Mouse (Mus musculus): ENCODE results near the gene Dmtf1. TPM values are rescaled to one million over a fixed set of nuclear protein-coding genes. Genes with fewer than 3 reads are reported as not detected.

Dmtf1 gene
- total RNA-seq, 1 experiment from 2014 or later = 54.4 TPM

- no peak for ATAC-seq (replicated peaks; ENCODE audit: low read depth, poor library complexity, severe bottlenecking)
Observed at GRCm38 (mm10) chr5:9109582-9109981, 52.0 kb downstream of the Dmtf1 start.

DNA sequence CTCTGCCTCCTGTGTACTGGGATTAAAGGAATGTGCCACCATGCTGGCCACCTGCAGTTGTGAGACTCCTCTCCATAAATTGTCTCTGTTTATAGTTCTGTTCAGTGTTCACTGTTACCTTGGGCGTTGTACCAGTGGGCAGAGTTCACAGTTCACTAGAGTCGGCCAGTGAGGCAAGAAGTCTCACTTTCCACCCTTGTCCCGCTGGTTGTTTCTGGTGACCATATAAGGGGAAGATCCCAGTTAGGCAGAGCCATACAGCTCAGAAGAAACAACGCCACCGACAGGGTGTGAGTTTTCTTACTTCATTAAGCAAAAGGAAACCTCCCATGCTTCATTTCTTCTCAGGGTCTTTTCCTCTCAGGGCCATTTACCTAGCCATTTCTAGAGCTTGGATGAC, 53.1 kb downstream of the Dmtf1 start:
- no peak for ATAC-seq (replicated peaks; ENCODE audit: low read depth, poor library complexity, severe bottlenecking)

DNA sequence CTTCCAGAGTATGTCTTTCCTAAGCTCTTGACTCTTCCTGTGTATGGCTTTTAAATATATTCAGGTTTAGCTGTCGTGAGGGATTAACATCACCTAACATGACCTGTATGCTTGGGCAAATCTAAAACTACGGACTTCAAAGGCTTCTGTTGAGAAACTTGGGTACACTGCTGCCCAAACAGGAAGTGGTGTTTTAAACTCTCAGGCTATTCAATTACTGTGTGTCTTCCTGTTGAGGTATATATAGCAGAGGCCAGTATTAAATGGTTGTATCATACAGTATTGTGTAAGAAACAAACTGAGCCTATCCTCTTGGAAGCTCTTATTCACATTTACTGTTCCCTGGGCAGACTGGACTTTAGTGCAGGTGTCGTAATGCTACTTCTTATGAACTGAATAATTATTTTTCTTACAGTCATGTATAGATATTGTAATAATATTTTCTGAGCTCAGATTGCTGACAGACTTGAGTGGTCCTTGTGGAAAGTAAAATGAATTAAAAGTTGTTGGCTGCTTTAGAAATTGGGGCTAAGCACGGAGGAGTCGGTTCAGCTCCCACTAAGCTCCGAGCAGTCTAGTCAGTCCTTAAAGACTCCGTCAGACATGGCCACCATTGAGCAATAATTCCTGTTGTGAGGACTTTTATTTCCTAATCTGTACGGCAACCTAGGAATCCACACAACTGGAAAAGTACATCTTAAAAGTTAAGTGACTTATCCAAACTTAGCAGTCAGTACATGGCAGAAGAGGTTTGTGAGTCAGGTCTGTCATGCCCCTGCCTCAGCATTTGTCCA, 54.1 kb downstream of the Dmtf1 start:
- peak; percentile 61 for ATAC-seq (replicated peaks; ENCODE audit: low read depth, poor library complexity, severe bottlenecking)

- no peak; the same call in 1 of the 2 replicates for ATAC-seq (replicated peaks; ENCODE audit: low read depth, poor library complexity, severe bottlenecking)
Observed at GRCm38 (mm10) chr5:9106806-9107205, 54.8 kb downstream of the Dmtf1 start.

GRCm38 (mm10) chr5:9103958-9104357, 57.6 kb downstream of the Dmtf1 start:
- ATAC-seq (replicated peaks; ENCODE audit: low read depth, poor library complexity, severe bottlenecking) = no peak; the same call in 1 of the 2 replicates

DNA sequence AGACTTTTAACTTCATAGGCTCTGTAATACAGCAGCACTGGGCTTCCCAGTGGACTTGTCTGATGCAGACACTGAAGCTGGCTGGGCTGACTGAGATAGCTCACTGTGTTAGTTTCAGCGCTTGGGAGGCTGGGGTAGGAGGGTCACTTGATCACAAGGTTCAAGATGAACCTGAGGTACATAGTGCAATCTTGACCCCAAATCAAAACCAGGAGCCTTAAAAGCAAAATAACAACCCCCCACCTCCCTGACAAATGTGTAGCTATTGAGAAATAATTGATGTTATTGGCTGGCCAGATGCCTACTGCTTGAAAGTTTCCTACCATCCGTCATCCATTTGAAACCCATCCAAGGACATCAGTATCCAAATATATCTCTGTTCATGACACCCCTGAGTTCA, 58.9 kb downstream of the Dmtf1 start:
- no peak for ATAC-seq (replicated peaks; ENCODE audit: low read depth, poor library complexity, severe bottlenecking)

- ATAC-seq (replicated peaks; ENCODE audit: low read depth, poor library complexity, severe bottlenecking) = peak; percentile 27
Observed at GRCm38 (mm10) chr5:9100849-9101801, 60.5 kb downstream of the Dmtf1 start.

GRCm38 (mm10) chr5:9100207-9100848, 61.2 kb downstream of the Dmtf1 start, which contains the start of gene Tmem243:
Tmem243 (plus strand) TSS chr5:9100668.
- ATAC-seq (replicated peaks; ENCODE audit: low read depth, poor library complexity, severe bottlenecking) = peak; percentile 96

GRCm38 (mm10) chr5:9093490-9093889, 68.1 kb downstream of the Dmtf1 start:
- ATAC-seq (replicated peaks; ENCODE audit: low read depth, poor library complexity, severe bottlenecking) = peak; percentile 58

- no peak for ATAC-seq (replicated peaks; ENCODE audit: low read depth, poor library complexity, severe bottlenecking)
Observed at GRCm38 (mm10) chr5:9092716-9093115, 68.9 kb downstream of the Dmtf1 start.

DNA sequence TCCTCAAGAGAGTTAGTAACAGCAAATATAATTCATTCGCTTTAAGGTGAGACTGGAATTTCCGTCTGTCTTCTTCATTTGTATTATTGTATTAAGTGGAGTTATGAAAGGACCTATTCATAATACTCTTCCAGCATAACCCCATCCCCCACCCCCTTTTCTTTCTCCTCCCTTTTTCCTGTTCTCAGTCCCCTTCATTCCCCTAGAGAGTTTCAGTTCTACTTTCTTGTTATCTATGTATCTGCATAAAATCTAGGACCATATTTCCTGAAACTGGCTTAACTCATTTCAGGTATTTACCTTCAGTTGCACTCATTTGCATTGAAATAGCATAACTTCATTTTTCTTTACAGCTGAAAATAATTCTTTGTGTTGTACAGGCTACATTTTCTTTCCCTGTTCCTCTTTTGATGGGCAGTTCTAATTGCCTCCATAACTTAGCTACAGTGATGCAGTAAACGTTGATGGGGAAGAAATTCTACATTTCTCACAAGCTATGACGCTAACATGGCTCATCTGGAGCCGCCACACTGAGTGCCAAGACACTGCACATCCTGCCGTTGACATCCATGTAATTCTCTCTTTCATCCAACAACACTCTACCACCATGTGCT, 71.0 kb downstream of the Dmtf1 start:
- ATAC-seq (replicated peaks; ENCODE audit: low read depth, poor library complexity, severe bottlenecking) = no peak

- ATAC-seq (replicated peaks; ENCODE audit: low read depth, poor library complexity, severe bottlenecking) = peak; percentile 89
Observed at GRCm38 (mm10) chr5:9086924-9087719, 74.5 kb downstream of the Dmtf1 start.

DNA sequence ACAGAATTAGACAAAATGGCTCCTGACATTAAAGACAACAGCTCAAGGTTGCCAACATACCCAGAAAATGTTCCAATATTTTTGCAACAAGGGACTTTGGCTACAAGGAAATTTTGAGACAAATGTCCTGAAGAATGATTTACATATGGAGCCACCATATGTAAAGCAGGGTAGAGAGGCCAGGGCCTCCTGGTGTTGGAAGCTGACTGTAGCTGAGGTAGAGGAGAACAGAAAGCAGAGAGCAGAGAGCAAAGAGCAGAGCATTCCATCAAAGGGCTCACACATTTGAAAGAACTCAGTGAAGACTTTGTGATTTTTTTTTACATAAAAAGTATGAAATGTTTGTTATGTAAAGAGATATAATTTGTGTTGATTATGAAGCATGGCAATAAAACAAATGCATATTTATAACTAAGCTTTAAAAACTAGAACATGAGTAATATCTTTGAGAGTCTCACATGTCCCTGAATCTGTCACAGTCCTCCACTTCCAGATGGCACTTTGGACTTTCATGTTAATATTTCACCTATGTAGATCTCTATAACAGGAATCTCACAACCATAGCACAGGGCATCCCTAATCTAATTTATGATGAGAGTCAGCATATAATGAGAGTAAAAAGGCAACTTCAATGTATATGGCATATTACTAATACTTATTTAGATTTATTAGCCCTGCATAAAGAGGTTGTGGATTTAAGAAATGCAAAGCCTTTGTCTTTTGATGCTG, 81.6 kb downstream of the Dmtf1 start:
- ATAC-seq (replicated peaks; ENCODE audit: low read depth, poor library complexity, severe bottlenecking) = no peak

DNA sequence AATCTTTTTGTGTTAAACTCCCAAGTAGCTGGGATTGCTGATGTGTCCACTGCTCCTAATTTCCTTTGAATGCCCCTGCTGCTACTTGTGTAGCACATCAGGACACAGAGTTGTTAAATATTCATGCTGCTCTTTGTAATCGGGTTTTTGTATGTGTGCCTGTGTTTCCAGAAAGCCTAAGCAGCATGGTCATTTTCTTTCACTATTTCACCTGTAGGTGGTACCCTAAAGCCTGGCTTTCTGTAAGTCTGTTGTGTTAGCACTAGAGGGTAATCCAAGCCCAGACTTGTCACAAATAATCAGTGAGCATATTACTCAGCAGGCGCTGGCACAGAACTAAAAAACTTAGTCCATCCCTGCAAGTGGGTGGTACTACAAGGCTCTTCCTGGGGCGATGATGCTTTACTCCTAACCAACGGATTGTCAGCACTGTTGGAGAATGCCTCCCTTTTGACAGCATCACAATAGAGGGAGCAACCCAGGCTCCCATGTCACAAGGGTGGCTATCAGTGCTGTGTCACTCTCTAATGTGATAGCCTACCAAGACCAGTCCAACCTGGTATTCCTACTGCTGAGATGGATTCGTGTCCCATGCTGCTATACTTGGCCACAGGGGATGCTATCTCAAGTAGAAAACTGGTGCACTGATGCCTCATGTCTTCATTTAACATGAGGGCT, 88.3 kb downstream of the Dmtf1 start:
- peak; percentile 51; the same call in 1 of the 2 replicates for ATAC-seq (replicated peaks; ENCODE audit: low read depth, poor library complexity, severe bottlenecking)

GRCm38 (mm10) chr5:9071360-9071759, 90.2 kb downstream of the Dmtf1 start:
- no peak for ATAC-seq (replicated peaks; ENCODE audit: low read depth, poor library complexity, severe bottlenecking)

DNA sequence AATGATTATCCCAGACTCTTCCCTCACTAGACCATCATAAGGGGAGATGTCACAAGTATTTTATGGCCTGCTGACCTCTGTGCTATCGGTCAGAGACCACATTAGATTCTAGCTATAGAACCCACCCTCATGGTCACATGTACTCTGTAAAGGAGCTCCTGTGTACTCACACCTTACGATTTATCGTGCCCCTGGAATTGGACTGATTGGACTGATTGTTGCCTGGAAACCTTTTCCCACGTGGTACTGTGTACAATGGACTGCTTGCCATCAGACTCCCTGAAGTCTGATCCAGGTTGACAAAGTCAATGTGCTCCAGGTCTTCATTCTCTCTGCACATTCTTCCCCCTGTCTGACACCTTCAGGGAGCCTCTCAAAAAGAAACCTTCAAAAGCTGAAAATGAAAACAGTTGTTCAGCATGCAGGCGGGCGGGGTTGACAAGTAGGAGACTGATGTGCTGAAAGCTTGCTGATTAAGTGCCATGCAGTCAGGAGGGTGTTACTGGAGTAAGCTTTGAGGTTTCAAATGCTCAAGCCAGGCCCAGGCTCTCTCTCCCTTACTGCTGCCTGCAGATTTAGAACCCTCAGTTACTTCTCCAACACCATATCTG, 91.9 kb downstream of the Dmtf1 start:
- ATAC-seq (replicated peaks; ENCODE audit: low read depth, poor library complexity, severe bottlenecking) = no peak

- ATAC-seq (replicated peaks; ENCODE audit: low read depth, poor library complexity, severe bottlenecking) = peak; percentile 85
Observed at GRCm38 (mm10) chr5:9068886-9069285, 92.7 kb downstream of the Dmtf1 start.
